ENCODE assay signal across 29 mouse cellular contexts in genomic region chr10:41243930-41244329, GRCm38 (mm10). TPM values are rescaled to one million over a fixed set of nuclear protein-coding genes. Genes with fewer than 3 reads are reported as not detected.
A peak's percentile ranks its signal among the peaks of the same experiment; 100 is the strongest.
DNase-seq lines count a peak whose midpoint lies in the region; ATAC-seq lines count a peak whose summit lies in the region.
"Had no signal": no experiment of that assay in that cellular context is flagged by ENCODE, and none has a peak within 500 bp of the region (broad histone marks: within the 10 kb centered on the region; RNA-seq: fewer than 3 reads in every experiment).

No protein-coding gene starts in this region.

- WGBS in midbrain, embryonic 11.5 days, result 94% methylated on average over 6 of the region's 6 CpGs
- 89% methylated on average over 6 of the region's 6 CpGs for WGBS in midbrain, embryonic 16.5 days

- no peak for ATAC-seq in midbrain, embryonic 11.5 days (ENCODE audit: low FRiP score)
- no peak for ATAC-seq in midbrain, embryonic 16.5 days
- ATAC-seq: activated CD4-positive, CD25-positive, alpha-beta regulatory T cell, adult 4 months; CD4-positive, CD25-positive, alpha-beta regulatory T cell, adult 4 months; forebrain, embryonic 14.5 days; forebrain, postnatal 0 days; hindbrain, embryonic 16.5 days; intestine, embryonic 15.5 days had no signal

- H3K9me3 ChIP-seq in midbrain, embryonic 11.5 days (ENCODE audit: control insufficient read depth, low read length), result no peaks in the 10 kb centered on the region
- no peaks in the 10 kb centered on the region for H3K9me3 ChIP-seq in midbrain, embryonic 16.5 days (replicated peaks; ENCODE audit: control insufficient read depth, low read length, poor library complexity, severe bottlenecking)
- H3K9me3 ChIP-seq: embryonic facial prominence, embryonic 12.5 days; embryonic facial prominence, embryonic 15.5 days; hindbrain, embryonic 10.5 days; hindbrain, embryonic 13.5 days; intestine, embryonic 15.5 days had no signal

- no peak overlapping the region for H3K4me3 ChIP-seq in midbrain, embryonic 11.5 days (ENCODE audit: low read depth, low read length)
- no peak overlapping the region for H3K4me3 ChIP-seq in midbrain, embryonic 16.5 days (ENCODE audit: low read depth, low read length)
- H3K4me3 ChIP-seq: embryonic facial prominence, embryonic 12.5 days; embryonic facial prominence, embryonic 15.5 days; gastrocnemius, adult 2 months; hindbrain, embryonic 10.5 days; hindbrain, embryonic 13.5 days; intestine, embryonic 15.5 days had no signal

- H3K27ac ChIP-seq in midbrain, embryonic 11.5 days (ENCODE audit: low read depth, low read length), result no peak overlapping the region
- no peak overlapping the region for H3K27ac ChIP-seq in midbrain, embryonic 16.5 days (ENCODE audit: low read length)
- H3K27ac ChIP-seq: embryonic facial prominence, embryonic 12.5 days; embryonic facial prominence, embryonic 15.5 days; gastrocnemius, adult 2 months; hindbrain, embryonic 10.5 days; hindbrain, embryonic 13.5 days; intestine, embryonic 15.5 days had no signal

- no peaks in the 10 kb centered on the region for H3K27me3 ChIP-seq in midbrain, embryonic 11.5 days (ENCODE audit: control insufficient read depth, insufficient read depth, low read length)
- no peaks in the 10 kb centered on the region for H3K27me3 ChIP-seq in midbrain, embryonic 16.5 days (ENCODE audit: control insufficient read depth, insufficient read depth, low read depth, low read length)
- H3K27me3 ChIP-seq: embryonic facial prominence, embryonic 12.5 days; embryonic facial prominence, embryonic 15.5 days; hindbrain, embryonic 13.5 days; intestine, embryonic 15.5 days had no signal

- H3K9ac ChIP-seq in midbrain, embryonic 11.5 days (ENCODE audit: low read length), result no peak overlapping the region
- H3K9ac ChIP-seq in midbrain, embryonic 16.5 days (ENCODE audit: low read depth, low read length), result no peak overlapping the region
- H3K9ac ChIP-seq: embryonic facial prominence, embryonic 12.5 days; embryonic facial prominence, embryonic 15.5 days; forebrain, postnatal 0 days; hindbrain, embryonic 13.5 days; intestine, embryonic 15.5 days had no signal

- intact Hi-C loops in heart, postnatal 10 days (cut with DNase I), result no loop called here

- no peak overlapping the region for H3K4me2 ChIP-seq in midbrain, embryonic 11.5 days
- no peak overlapping the region for H3K4me2 ChIP-seq in midbrain, embryonic 16.5 days (ENCODE audit: low read length)
- H3K4me2 ChIP-seq: embryonic facial prominence, embryonic 12.5 days; embryonic facial prominence, embryonic 15.5 days; heart, embryonic 11.5 days; hindbrain, embryonic 13.5 days; intestine, embryonic 15.5 days had no signal

- no peaks in the 10 kb centered on the region for H3K4me1 ChIP-seq in midbrain, embryonic 11.5 days (ENCODE audit: control insufficient read depth, insufficient read depth, low read length)
- H3K4me1 ChIP-seq in midbrain, embryonic 16.5 days (ENCODE audit: control insufficient read depth, insufficient read depth, low read length), result no peaks in the 10 kb centered on the region
- H3K4me1 ChIP-seq: embryonic facial prominence, embryonic 12.5 days; embryonic facial prominence, embryonic 15.5 days; intestine, embryonic 15.5 days had no signal

- no peaks in the 10 kb centered on the region for H3K36me3 ChIP-seq in midbrain, embryonic 11.5 days (ENCODE audit: control insufficient read depth, insufficient read depth, low read length)
- no peaks in the 10 kb centered on the region for H3K36me3 ChIP-seq in midbrain, embryonic 16.5 days (ENCODE audit: control insufficient read depth, insufficient read depth, low read length)
- H3K36me3 ChIP-seq: embryonic facial prominence, embryonic 12.5 days; hindbrain, embryonic 10.5 days; intestine, embryonic 15.5 days had no signal

- peak; percentile 44 for DNase-seq in adrenal gland, adult 2 months
- DNase-seq in adrenal gland, postnatal 25 days, result no peak
- peak; percentile 49 for DNase-seq in layer of hippocampus, adult 9-11 months
- DNase-seq in layer of hippocampus, postnatal 36 days, result no peak
- peak; percentile 60 for DNase-seq in midbrain, embryonic 11.5 days (ENCODE audit: low spot score, missing footprints)
- DNase-seq in heart, postnatal 10 days, result no peak
- DNase-seq: B cell, adult 2 months; cerebellum, adult 2 months; cerebellum, adult 9-11 months; cerebellum, postnatal 25 days; forebrain, postnatal 0 days; gastrocnemius, adult 2 months; gastrocnemius, postnatal 14 days; heart, adult 11 months; heart, postnatal 36 days had no signal

RNA-seq across cellular contexts. Expression of gene Fig4, which starts 59.1 kb away (rescaled TPM):
- total RNA-seq in adrenal gland, adult 2 months (2021), result 10 to 100 TPM; 18.7 to 19.7 TPM
- 6.3 and 6.4 TPM in 2 replicates for polyA plus RNA-seq in adrenal gland, adult 2 months (2012; rRNA removed)
- total RNA-seq in adrenal gland, postnatal 25 days (2021), result 16.7 and 22.8 TPM in 2 replicates
- 10 to 100 TPM; 30.7 to 34.5 TPM for total RNA-seq in layer of hippocampus, postnatal 36 days (2021)
- polyA plus RNA-seq in midbrain, embryonic 11.5 days (2014; fragmentation: Nextera tagmentation; extraction: Ambion mirVana), result 22.4 and 25.2 TPM in 2 replicates
- 31.6 and 32.5 TPM in 2 replicates for polyA plus RNA-seq in midbrain, embryonic 16.5 days (2015; fragmentation: Nextera tagmentation; extraction: Ambion mirVana)
- 10 to 100 TPM; 34.2 to 38.7 TPM for total RNA-seq in heart, postnatal 10 days (2021)

RNA-seq across cellular contexts. Expression of gene Ak9, which starts 59.9 kb away (rescaled TPM):
- not detected for total RNA-seq in adrenal gland, adult 2 months (2021)
- polyA plus RNA-seq in adrenal gland, adult 2 months (2012; rRNA removed), result not detected in 2 replicates
- total RNA-seq in adrenal gland, postnatal 25 days (2021), result 0.06 TPM in 1 of 2 replicates, not detected in the other
- under 1 TPM; 0.15 to 0.25 TPM for total RNA-seq in layer of hippocampus, postnatal 36 days (2021)
- not detected in 2 replicates for polyA plus RNA-seq in midbrain, embryonic 11.5 days (2014; fragmentation: Nextera tagmentation; extraction: Ambion mirVana)
- polyA plus RNA-seq in midbrain, embryonic 16.5 days (2015; fragmentation: Nextera tagmentation; extraction: Ambion mirVana), result 0.16 and 0.28 TPM in 2 replicates
- not detected for total RNA-seq in heart, postnatal 10 days (2021)
- total RNA-seq: common myeloid progenitor, adult 5-6 weeks; gastrocnemius, adult 2 months; gastrocnemius, postnatal 14 days; gastrocnemius, postnatal 4 days; heart, postnatal 36 days; MEL had no signal
- polyA plus RNA-seq: CD4-positive, CD25-positive, alpha-beta regulatory T cell, adult 4 months; intestine, embryonic 15.5 days had no signal

Comparison
In these comparisons a context has a peak if more than half of its experiments do, and no peak if none do; other contexts are left out.
1. DNase-seq: peak in adrenal gland, adult 2 months (single experiment), layer of hippocampus, adult 9-11 months (single experiment) and midbrain, embryonic 11.5 days (single experiment); none in adrenal gland, postnatal 25 days (single experiment), layer of hippocampus, postnatal 36 days (0 of 2) and heart, postnatal 10 days (0 of 2).